Mouse (Mus musculus): ENCODE data around the gene Susd6. TPM values are rescaled to one million over a fixed set of nuclear protein-coding genes. Genes with fewer than 3 reads are reported as not detected.

Gene Susd6
- polyA plus RNA-seq, 1 experiment = 46.3 TPM

- no peak overlapping the region for H3K4me3 ChIP-seq (replicated peaks; ENCODE audit: insufficient read depth, low read depth, low read length)
- no peak for DNase-seq
- H3K27ac ChIP-seq (ENCODE audit: insufficient read depth, low read length) = no peak overlapping the region
- no peaks in the 10 kb centered on the region for H3K4me1 ChIP-seq (ENCODE audit: control insufficient read depth, insufficient read depth, low read length)
- TF ChIP-seq CTCF (IDR thresholded peaks at IDR 0.05; ENCODE audit: borderline replicate concordance, insufficient read depth, low read depth, low read length) = peak; percentile 17; the same call in 1 of the 2 replicates
- TF ChIP-seq POLR2A (IDR thresholded peaks at IDR 0.05; ENCODE audit: borderline replicate concordance, insufficient read depth, low read length) = no peak
- 55% methylated on average over 7 of the region's 7 CpGs for WGBS
- H3K27me3 ChIP-seq (ENCODE audit: control insufficient read depth, insufficient read depth, low read length) = no peaks in the 10 kb centered on the region
These were observed 127.5 kb downstream of the Susd6 start for GRCm38 (mm10) chr12:80917764-80918163.

DNA sequence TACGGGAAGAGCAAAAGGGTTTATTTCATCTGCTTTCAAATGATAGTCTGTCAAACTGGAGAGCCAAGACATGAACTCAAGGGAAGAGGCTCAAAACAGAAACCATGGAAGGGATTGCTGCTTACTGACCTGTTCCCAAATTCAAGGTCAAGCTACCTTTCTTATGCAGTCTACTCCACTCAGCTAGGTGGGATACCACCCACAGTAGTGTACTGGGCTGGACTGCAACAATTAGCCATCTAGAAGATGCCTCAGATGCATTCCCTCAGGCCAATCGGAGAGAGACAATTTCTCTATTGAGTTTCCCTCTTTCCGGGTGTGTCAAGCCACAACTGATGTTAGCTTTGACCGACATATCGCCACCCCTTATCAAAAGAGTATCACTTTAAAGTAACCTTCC, 131.0 kb downstream of the Susd6 start:
- Histone ChIP-seq H3K27me3 (ENCODE audit: control insufficient read depth, insufficient read depth, low read length) (no peaks in the 10 kb centered on the region), H3K27ac (ENCODE audit: insufficient read depth, low read length) (no peak overlapping the region), H3K4me3 (replicated peaks; ENCODE audit: insufficient read depth, low read depth, low read length) (no peak overlapping the region), H3K4me1 (ENCODE audit: control insufficient read depth, insufficient read depth, low read length) (no peaks in the 10 kb centered on the region)
- DNase-seq = no peak
- TF ChIP-seq POLR2A (IDR thresholded peaks at IDR 0.05; ENCODE audit: borderline replicate concordance, insufficient read depth, low read length) = no peak
- 95% methylated on average over 5 of the region's 5 CpGs for WGBS

- Histone ChIP-seq H3K4me3 (replicated peaks; ENCODE audit: insufficient read depth, low read depth, low read length) (no peak overlapping the region), H3K4me1 (ENCODE audit: control insufficient read depth, insufficient read depth, low read length) (no peaks in the 10 kb centered on the region), H3K27me3 (ENCODE audit: control insufficient read depth, insufficient read depth, low read length) (no peaks in the 10 kb centered on the region), H3K27ac (ENCODE audit: insufficient read depth, low read length) (no peak overlapping the region)
- no peak for TF ChIP-seq CTCF (IDR thresholded peaks at IDR 0.05; ENCODE audit: borderline replicate concordance, insufficient read depth, low read depth, low read length)
- no peak for TF ChIP-seq POLR2A (IDR thresholded peaks at IDR 0.05; ENCODE audit: borderline replicate concordance, insufficient read depth, low read length)
- WGBS = 8% methylated on average over 7 of the region's 7 CpGs
- no peak for DNase-seq
These were observed 132.6 kb downstream of the Susd6 start for GRCm38 (mm10) chr12:80922869-80923268.

- WGBS = 65% methylated on average over 5 of the region's 5 CpGs
- DNase-seq = no peak
- Histone ChIP-seq H3K4me3 (replicated peaks; ENCODE audit: insufficient read depth, low read depth, low read length) (no peak overlapping the region), H3K27me3 (ENCODE audit: control insufficient read depth, insufficient read depth, low read length) (no peaks in the 10 kb centered on the region), H3K4me1 (ENCODE audit: control insufficient read depth, insufficient read depth, low read length) (no peaks in the 10 kb centered on the region), H3K27ac (ENCODE audit: insufficient read depth, low read length) (no peak overlapping the region)
- no peak for TF ChIP-seq CTCF (IDR thresholded peaks at IDR 0.05; ENCODE audit: borderline replicate concordance, insufficient read depth, low read depth, low read length)
- no peak for TF ChIP-seq POLR2A (IDR thresholded peaks at IDR 0.05; ENCODE audit: borderline replicate concordance, insufficient read depth, low read length)
These were observed 133.3 kb downstream of the Susd6 start for GRCm38 (mm10) chr12:80923602-80924001.

- peak in 1 of 2 experiments; percentile 12 for DNase-seq
- H3K4me3 ChIP-seq (replicated peaks; ENCODE audit: insufficient read depth, low read depth, low read length) = no peak overlapping the region
- 55% methylated on average over 3 of the region's 3 CpGs for WGBS
- no peaks in the 10 kb centered on the region for H3K27me3 ChIP-seq (ENCODE audit: control insufficient read depth, insufficient read depth, low read length)
- TF ChIP-seq POLR2A (IDR thresholded peaks at IDR 0.05; ENCODE audit: borderline replicate concordance, insufficient read depth, low read length) (no peak), CTCF (IDR thresholded peaks at IDR 0.05; ENCODE audit: borderline replicate concordance, insufficient read depth, low read depth, low read length) (no peak)
- H3K4me1 ChIP-seq (ENCODE audit: control insufficient read depth, insufficient read depth, low read length) = no peaks in the 10 kb centered on the region
- no peak overlapping the region for H3K27ac ChIP-seq (ENCODE audit: insufficient read depth, low read length)
These were observed 133.9 kb downstream of the Susd6 start for GRCm38 (mm10) chr12:80924205-80924604.

- Histone ChIP-seq H3K4me3 (replicated peaks; ENCODE audit: insufficient read depth, low read depth, low read length) (no peak overlapping the region), H3K27ac (ENCODE audit: insufficient read depth, low read length) (no peak overlapping the region), H3K4me1 (ENCODE audit: control insufficient read depth, insufficient read depth, low read length) (no peaks in the 10 kb centered on the region), H3K27me3 (ENCODE audit: control insufficient read depth, insufficient read depth, low read length) (no peaks in the 10 kb centered on the region)
- TF ChIP-seq CTCF (IDR thresholded peaks at IDR 0.05; ENCODE audit: borderline replicate concordance, insufficient read depth, low read depth, low read length) (no peak), POLR2A (IDR thresholded peaks at IDR 0.05; ENCODE audit: borderline replicate concordance, insufficient read depth, low read length) (no peak)
- no peak for DNase-seq
- 27% methylated on average over 7 of the region's 7 CpGs for WGBS
These were observed 135.6 kb downstream of the Susd6 start for GRCm38 (mm10) chr12:80925919-80926318.

- Histone ChIP-seq H3K27me3 (ENCODE audit: control insufficient read depth, insufficient read depth, low read length) (no peaks in the 10 kb centered on the region), H3K4me1 (ENCODE audit: control insufficient read depth, insufficient read depth, low read length) (no peaks in the 10 kb centered on the region), H3K27ac (ENCODE audit: insufficient read depth, low read length) (no peak overlapping the region), H3K4me3 (replicated peaks; ENCODE audit: insufficient read depth, low read depth, low read length) (no peak overlapping the region)
- DNase-seq = no peak
- WGBS = 84% methylated on average over 4 of the region's 4 CpGs
- no peak for TF ChIP-seq POLR2A (IDR thresholded peaks at IDR 0.05; ENCODE audit: borderline replicate concordance, insufficient read depth, low read length)
- no peak for TF ChIP-seq CTCF (IDR thresholded peaks at IDR 0.05; ENCODE audit: borderline replicate concordance, insufficient read depth, low read depth, low read length)
These were observed 136.2 kb downstream of the Susd6 start for GRCm38 (mm10) chr12:80926550-80926949.

DNA sequence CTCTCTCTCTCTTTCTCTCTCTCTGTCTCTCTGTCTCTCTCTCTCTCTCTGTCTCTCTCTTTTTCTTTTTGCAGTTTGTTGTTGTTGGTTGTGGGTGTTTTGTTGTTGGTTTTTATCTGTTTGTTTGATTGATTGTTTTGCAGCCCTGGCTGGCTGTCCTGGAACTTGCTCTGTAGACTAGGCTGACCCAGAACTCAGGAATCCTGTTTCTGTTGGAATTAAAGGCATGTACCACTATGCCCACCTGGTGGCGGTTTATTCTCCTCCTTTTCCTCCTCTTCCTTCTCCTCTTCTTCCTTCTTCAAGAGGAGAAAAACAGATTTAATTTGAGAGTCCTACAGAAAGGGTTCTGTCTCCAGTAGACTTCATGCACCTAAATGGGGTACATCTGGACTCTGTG, 137.2 kb downstream of the Susd6 start:
- DNase-seq = no peak
- no peaks in the 10 kb centered on the region for H3K27me3 ChIP-seq (ENCODE audit: control insufficient read depth, insufficient read depth, low read length)
- H3K4me1 ChIP-seq (ENCODE audit: control insufficient read depth, insufficient read depth, low read length) = no peaks in the 10 kb centered on the region
- no peak for TF ChIP-seq POLR2A (IDR thresholded peaks at IDR 0.05; ENCODE audit: borderline replicate concordance, insufficient read depth, low read length)
- no peak for TF ChIP-seq CTCF (IDR thresholded peaks at IDR 0.05; ENCODE audit: borderline replicate concordance, insufficient read depth, low read depth, low read length)
- WGBS = 76% methylated on average over 1 of the region's 1 CpGs
- no peak overlapping the region for H3K27ac ChIP-seq (ENCODE audit: insufficient read depth, low read length)
- H3K4me3 ChIP-seq (replicated peaks; ENCODE audit: insufficient read depth, low read depth, low read length) = no peak overlapping the region

All from cerebellum, adult 2 months (tissue).